Mouse (Mus musculus): Measurements from ENCODE around the gene Ablim1. TPM values are rescaled to one million over a fixed set of nuclear protein-coding genes. Genes with fewer than 3 reads are reported as not detected.
A peak's percentile ranks its signal among the peaks of the same experiment; 100 is the strongest.

Gene Ablim1
- total RNA-seq, 4 experiments from 2014 or later, result 103 to 121 (median 110) TPM

GRCm38 (mm10) chr19:57078867-57079605 lies 235.7 kb downstream of the Ablim1 start:
- DNase-seq (ENCODE audit: low spot score in 2 of 2), result no peak

GRCm38 (mm10) chr19:57077826-57078699 lies 236.7 kb downstream of the Ablim1 start:
- no peak for DNase-seq (ENCODE audit: low spot score in 2 of 2)

GRCm38 (mm10) chr19:57073450-57073849 lies 241.3 kb downstream of the Ablim1 start:
- no peak for DNase-seq (ENCODE audit: low spot score in 2 of 2)

GRCm38 (mm10) chr19:57072756-57073155 lies 242.0 kb downstream of the Ablim1 start:
- DNase-seq (ENCODE audit: low spot score in 2 of 2), result no peak

- no peak for DNase-seq (ENCODE audit: low spot score in 2 of 2)
Observed at GRCm38 (mm10) chr19:57067108-57067613, 247.6 kb downstream of the Ablim1 start.

GRCm38 (mm10) chr19:57066313-57066712 lies 248.4 kb downstream of the Ablim1 start:
- DNase-seq (ENCODE audit: low spot score in 2 of 2), result peak in 1 of 2 experiments; percentile 51

GRCm38 (mm10) chr19:57062746-57063145 lies 252.0 kb downstream of the Ablim1 start:
- no peak for DNase-seq (ENCODE audit: low spot score in 2 of 2)

- DNase-seq (ENCODE audit: low spot score in 2 of 2), result no peak
Observed at GRCm38 (mm10) chr19:57059018-57059580, 255.6 kb downstream of the Ablim1 start.

GRCm38 (mm10) chr19:57057568-57057967 lies 257.2 kb downstream of the Ablim1 start:
- DNase-seq (ENCODE audit: low spot score in 2 of 2), result no peak

- no peak for DNase-seq (ENCODE audit: low spot score in 2 of 2)
Observed at GRCm38 (mm10) chr19:57055215-57056120, 259.3 kb downstream of the Ablim1 start.

- no peak for DNase-seq (ENCODE audit: low spot score in 2 of 2)
Observed at GRCm38 (mm10) chr19:57052959-57053358, 261.8 kb downstream of the Ablim1 start.

GRCm38 (mm10) chr19:57052016-57052415 lies 262.7 kb downstream of the Ablim1 start:
- no peak for DNase-seq (ENCODE audit: low spot score in 2 of 2)

GRCm38 (mm10) chr19:57049592-57050090 lies 265.1 kb downstream of the Ablim1 start:
- DNase-seq (ENCODE audit: low spot score in 2 of 2), result no peak

- no peak for DNase-seq (ENCODE audit: low spot score in 2 of 2)
Observed at GRCm38 (mm10) chr19:57047671-57048320, 266.9 kb downstream of the Ablim1 start.

- no peak for DNase-seq (ENCODE audit: low spot score in 2 of 2)
Observed at GRCm38 (mm10) chr19:57039258-57039657, 275.5 kb downstream of the Ablim1 start.

GRCm38 (mm10) chr19:57036860-57037259 lies 277.9 kb downstream of the Ablim1 start:
- DNase-seq (ENCODE audit: low spot score in 2 of 2), result no peak

- peak in 1 of 2 experiments; percentile 45 for DNase-seq (ENCODE audit: low spot score in 2 of 2)
Observed at GRCm38 (mm10) chr19:57031582-57031981, 283.1 kb downstream of the Ablim1 start.

GRCm38 (mm10) chr19:57029461-57029860 lies 285.3 kb downstream of the Ablim1 start:
- DNase-seq (ENCODE audit: low spot score in 2 of 2), result no peak

GRCm38 (mm10) chr19:57028327-57029179 lies 286.2 kb downstream of the Ablim1 start:
- no peak for DNase-seq (ENCODE audit: low spot score in 2 of 2)
